Mouse (Mus musculus): Measurements from ENCODE around the gene Zfp831.

DNA sequence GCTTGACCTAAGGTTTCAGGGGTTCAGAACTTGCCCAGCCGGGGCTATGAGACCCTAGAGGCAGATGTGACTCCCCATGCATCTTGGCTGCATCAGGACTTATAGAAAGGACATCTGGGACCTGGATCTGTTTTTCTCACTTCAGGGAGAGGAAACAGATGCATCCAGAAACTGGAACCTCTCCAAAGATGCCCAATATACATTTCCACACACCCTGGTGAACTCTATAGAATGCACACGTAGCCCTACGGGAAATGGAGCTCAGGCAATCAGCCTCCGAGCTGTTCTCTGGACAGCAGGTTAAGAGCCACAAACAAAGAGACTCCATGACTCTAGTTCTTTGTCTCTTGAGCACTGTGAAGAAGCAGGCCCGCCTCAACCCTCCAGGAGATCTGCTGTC, 37.0 kb upstream of the Zfp831 start:
- TF ChIP-seq POLR2A (IDR thresholded peaks at IDR 0.05; ENCODE audit: borderline replicate concordance, control insufficient read depth, low read depth, low read length) = no peak
- TF ChIP-seq CTCF (IDR thresholded peaks at IDR 0.05; ENCODE audit: control insufficient read depth, insufficient read depth, low read length) = no peak

Data from bone marrow, adult 2 months (tissue).